Mouse (Mus musculus) kidney, postnatal 25 days (tissue): Measurements from ENCODE around the gene Tnfrsf11a.

ENCODE experiments used
- DNase-seq, 2 experiments: peaks; one replicate each; pipeline ENCODE4 v3.0.0; 2021; ENCODE audit warnings: mixed read lengths in 2 of 2

Gene Tnfrsf11a

DNA sequence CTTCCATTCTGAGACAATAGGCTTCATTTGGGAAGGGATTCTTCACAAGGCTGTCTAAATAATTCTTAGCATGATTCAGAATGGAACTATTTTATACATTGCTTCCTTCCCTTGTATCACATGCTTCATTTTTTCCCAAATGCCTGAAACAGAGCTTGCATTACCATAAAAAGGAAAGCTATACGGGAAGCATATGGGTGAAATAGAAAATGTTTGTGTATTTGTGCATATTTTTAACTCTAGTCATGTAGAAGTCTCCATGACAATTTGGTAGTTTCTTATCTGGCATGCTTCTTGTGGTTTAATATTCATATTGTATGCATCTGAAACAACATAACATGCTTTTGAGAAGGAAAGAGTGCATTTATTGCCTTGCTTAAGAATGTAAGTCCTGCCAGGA lies 52.3 kb downstream of the Tnfrsf11a start:
- no peak for DNase-seq

DNA sequence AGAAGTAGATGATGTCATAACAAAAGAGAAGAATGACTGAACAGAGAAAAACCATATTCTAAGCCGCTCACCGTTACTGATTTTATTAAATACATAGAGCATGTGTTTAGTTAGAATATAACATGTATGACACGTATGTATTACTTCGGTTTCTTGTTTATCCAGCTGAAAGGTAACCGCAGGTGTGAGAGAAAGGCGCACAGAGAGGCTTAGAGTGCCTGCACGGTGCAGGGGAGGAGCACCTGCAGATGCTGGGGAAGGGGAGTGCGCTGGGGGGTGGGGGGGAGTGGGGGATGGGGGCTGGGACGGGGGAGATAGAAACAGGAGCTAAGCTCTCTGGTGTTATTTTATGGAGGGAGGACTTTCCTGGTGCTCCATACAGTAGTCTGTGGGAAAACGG lies 62.4 kb downstream of the Tnfrsf11a start:
- no peak for DNase-seq

DNA sequence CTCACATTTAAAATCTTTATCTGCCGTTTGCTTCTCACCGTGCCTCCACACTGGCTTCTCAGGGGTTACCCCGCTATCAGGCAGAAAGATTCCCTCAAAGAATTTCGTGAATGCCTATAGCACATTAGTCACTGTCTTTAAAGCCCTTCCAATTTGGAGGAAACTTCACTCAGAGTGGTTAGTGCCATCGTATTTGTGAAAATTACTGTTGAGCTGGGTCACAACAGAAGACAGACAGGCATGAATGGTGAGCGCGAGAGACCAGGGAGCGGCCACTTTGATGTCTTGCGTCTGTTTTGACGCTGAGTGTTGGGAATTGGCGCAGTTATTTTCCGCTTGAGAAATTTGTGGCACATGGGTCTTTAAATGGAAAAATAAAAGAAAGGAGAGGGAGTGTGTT lies 62.9 kb downstream of the Tnfrsf11a start:
- no peak for DNase-seq

DNA sequence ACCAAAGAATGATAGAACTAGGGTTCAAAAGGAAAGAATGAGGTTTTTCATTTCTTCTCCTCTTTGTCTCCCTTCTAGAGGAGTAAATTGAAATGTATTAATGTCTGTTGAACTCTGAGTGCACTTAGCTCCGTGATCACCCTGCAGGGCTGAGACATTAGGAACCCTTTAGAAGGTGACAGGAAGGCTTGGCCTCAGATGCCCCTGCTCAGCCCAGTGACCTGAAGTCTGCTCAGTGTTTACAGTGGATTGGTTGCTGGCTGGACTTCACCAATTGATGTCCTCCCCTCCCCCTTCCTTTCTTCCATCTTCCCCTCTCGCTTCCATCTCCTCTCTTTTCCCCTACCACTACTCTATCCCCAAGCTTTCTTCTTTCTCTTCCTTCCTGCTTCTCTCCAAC lies 63.3 kb downstream of the Tnfrsf11a start:
- no peak for DNase-seq

DNA sequence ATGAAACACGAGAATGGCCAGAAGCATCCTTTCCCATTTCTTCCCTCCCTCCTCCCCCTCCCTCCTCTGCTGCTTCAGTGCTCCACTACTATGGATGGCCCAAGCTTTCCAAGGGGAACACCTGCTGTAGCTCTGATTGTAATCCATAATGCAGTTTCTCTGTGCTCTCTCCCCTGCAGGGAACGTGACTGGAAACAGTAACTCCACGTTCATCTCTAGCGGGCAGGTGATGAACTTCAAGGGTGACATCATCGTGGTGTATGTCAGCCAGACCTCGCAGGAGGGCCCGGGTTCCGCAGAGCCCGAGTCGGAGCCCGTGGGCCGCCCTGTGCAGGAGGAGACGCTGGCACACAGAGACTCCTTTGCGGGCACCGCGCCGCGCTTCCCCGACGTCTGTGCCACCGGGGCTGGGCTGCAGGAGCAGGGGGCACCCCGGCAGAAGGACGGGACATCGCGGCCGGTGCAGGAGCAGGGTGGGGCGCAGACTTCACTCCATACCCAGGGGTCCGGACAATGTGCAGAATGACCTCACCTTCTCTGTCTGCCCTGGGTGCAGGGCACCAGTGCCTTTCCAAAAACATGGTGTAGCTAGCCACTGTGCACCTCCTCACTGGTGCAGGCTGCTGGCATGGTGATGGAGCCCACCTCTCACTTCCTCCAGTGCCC lies 64.0 kb downstream of the Tnfrsf11a start:
- DNase-seq = no peak

DNA sequence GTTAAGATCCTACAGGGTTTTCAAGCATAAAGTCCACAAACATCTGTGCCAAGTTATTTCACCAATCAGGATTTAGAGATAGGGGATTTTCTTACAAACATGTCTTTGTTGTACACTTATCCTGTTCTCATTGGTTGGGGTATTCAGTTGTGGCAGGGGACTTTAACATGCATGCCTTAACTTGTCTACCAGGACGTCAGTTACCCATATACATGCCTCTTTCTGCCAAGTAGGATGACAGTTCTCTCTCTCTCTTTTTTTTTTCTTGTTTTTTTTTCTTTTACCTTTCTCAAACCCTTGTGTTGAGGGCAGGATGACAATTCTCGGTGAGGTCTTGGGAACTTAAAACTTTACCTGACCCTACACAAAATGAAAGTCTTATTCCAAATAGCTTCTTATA lies 65.9 kb downstream of the Tnfrsf11a start:
- DNase-seq = no peak

DNA sequence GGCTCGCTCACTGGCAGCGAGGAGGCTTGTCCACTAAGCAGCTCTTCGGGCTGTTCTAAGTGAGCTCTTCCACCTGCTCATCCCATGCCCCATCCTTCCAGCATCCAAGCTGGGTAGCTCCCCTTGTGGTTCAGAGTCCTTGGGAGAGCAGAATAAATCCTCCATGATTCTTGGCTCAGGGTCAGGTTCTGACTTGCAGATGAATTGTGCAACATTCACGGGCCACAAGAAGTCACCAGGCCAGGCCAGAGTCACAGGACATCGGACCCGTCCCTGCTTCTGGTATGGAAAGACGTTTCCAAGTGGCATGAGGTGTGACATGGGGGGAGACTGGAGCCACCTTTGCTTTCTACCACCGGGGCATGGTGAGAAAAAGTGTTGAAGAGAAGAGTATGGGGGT lies 68.3 kb downstream of the Tnfrsf11a start:
- DNase-seq = no peak

DNA sequence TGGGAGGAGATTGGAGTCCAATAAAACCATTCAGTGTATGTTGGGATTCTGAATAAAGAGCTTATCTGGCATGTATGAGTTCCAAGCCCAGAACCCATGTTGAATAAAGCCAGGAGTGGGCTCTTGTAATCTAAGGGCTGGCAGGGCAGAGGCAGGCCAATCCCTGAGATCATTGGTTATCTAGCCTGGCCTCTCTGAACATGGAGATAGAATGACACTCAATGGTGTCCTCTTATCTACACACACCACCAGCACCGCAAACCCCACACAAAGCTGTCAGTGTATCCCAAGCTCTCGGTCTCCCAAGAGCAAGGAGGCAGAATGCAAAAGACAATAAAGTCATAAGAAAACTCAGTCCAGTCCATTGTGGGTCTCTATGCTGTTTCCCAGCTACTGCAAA lies 70.8 kb downstream of the Tnfrsf11a start:
- DNase-seq = no peak

DNA sequence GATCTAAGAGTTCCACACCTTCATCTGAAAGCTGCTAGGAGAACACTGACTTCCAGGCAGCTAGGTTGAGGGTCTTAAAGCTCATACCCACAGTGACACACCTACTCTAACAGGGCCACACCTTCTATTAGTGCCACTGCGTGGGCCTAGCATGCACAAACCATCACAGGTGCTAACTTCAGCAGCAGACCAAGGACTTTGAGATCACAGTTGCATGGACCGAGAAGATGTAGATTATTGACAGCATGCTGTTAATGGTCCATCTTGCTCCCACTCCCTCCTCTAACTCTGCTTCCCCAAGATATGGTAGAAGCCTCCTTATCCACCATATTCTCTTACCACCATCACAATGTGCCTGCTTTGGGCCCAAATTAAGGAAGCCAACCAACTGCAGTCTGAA lies 79.2 kb downstream of the Tnfrsf11a start:
- DNase-seq = no peak

DNA sequence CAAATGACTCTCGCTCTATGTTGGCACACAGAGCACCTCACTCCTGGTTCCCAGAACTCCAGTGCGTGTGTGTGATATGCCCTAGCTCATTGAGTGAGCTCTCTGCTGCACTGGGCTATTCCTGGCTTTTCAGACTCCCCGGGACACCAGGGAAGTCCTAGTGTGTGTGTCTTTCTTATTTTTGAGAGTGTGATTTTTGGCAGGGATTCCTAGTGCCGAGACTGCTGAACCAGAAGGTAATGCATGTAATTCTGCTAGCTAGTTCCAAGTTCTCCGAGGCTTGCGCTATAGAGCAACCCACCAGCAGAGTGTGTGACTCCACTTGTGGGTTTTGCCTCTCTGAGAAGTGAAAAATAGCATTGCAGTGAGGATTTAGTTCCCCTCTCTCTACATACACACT lies 96.1 kb downstream of the Tnfrsf11a start:
- no peak for DNase-seq

DNA sequence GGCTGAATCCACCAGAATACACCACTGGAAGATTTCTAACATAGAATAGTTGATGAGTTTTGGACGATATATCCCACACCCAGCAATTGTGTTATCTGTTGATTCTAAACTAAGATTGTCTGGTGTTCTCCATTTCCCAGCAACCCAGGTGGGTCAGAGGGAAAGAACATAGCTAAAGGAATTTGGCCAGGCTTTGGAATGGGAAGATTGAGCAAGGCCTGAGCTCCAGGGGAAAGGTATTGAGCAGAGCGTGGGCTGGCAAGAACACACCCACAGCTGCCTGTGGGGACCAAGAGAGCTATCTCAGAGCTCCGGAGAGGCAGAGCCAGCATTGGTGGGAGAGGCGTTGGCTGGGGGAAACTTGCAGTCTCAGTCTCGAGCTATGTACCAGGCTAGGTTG lies 97.3 kb downstream of the Tnfrsf11a start:
- no peak for DNase-seq

DNA sequence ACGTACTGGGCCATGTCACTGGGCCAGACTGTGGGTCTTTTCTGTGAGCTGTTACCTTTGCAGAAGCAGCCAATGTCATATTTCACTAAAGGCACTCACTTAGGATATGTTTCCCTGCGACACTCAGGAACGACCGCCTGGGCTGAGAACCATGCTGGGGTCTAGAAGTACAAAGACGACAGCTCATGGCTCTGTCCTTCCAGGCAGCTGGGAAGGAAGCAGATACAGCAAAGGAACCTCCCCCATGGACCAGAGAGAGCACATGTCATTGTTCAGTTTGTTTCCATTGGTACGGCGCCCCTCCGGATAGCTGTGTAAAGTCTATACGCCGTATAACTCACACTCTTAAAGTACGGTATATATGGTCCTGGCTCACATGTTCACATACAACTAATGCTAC lies 97.9 kb downstream of the Tnfrsf11a start:
- no peak for DNase-seq

DNA sequence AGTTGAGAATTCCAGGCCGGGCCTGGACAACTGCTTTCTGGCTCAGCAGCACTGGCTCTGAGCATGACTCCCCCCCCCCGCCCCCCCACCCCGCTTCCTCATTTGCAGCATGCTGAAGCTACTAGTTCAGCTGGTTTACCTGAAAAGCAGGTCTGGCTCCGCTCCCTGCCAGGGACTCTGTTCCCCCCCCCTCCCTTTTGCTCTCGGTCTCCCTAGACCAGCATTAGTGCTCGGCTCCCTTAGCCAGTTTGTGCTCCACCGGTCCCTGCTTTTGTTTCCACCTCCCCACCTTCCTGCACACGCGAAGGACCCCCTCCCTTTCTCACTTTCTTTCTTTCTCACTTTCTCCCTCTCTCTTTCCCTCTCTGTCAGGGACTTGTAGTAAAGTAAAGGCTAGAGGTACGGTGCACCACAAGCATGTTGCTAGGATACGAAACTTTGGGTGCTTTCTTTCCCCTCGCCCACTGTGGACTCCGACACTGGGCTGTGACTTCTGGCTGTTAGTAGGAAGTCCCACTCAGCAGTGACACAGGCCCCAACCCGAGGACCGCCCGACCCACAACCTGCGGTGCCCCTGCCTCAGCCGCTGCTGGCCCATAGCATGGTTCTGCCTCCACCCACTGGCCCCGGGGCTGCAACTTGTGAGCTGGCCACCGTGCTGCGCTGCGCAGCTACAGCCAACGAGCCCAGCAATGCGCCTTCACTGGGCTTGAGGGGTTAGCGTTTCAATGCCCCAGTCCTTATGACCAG lies 100.2 kb downstream of the Tnfrsf11a start:
- DNase-seq = peak in 1 of 2 experiments; percentile 51

DNA sequence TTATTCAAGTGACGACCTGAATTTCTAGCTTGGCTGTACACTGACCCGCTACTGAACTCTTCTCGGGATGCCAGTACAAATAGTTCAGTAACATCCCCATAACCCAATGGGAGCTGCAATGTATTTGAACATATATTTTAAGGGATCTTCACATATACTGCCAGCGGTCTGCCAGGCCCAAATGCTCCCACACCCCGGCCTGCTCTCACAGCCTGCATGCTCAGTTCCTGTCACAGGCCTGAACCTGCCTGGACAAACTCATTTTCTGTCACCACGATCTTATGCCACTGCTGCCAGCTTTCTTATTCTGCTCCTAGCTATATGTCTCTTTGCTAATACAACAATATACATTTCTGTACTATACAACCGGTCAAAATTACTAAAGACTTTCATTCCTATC lies 100.9 kb downstream of the Tnfrsf11a start:
- DNase-seq = no peak

DNA sequence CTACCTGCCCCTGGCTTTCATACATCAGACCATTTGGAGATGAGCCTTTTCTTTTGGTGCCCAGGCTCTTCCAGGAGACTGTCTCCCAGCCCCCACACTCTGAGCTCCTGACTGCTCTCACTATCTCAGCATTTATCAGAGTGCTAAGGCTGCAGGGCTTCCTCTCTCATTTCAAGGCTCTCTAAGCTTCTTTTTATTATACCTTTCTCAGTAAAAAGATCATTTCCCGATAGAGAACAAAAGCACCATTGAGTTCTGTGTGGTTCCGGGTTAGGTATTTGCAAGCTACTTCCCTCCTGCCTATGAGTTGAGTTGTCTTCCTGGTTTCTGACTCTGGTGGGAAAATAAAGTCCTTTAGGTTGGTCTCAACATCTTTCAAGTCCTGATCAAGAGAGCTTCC lies 103.0 kb downstream of the Tnfrsf11a start:
- no peak for DNase-seq

DNA sequence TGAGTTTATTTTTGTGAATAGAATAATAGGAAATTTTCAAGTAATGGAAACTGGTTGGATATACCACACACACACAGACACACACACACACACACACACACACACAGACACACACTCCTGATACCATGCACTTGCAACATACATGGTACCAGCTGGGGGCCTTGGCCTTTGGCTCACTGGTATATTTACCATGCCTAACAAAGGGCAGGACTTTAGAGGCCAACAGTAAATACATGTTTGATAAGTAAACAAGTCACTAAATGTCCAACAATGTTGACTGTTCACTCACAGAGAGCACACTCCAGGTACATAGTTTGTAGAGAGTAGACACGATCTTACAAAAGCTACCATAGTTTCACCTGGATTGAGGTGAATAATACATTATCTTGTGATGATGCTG lies 104.6 kb downstream of the Tnfrsf11a start:
- DNase-seq = no peak

DNA sequence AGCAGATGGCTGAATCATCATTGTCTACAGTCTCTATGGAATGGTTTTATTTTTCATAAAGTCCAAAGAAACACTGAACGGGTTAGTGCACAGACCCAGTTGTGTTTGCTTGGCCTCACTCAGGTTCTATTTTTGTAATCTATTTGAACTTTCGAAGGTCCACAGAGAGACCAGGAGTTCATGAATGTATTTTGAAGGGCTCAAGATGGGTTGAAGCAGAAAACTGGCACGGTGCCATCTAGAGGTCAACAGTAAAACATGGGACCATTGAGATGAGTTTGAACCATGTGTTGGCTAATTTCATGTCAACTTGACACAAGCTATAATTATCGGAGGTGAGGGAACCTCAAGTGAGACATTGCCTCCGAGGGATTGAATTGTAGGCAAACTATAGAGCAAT lies 105.1 kb downstream of the Tnfrsf11a start:
- DNase-seq = no peak

DNA sequence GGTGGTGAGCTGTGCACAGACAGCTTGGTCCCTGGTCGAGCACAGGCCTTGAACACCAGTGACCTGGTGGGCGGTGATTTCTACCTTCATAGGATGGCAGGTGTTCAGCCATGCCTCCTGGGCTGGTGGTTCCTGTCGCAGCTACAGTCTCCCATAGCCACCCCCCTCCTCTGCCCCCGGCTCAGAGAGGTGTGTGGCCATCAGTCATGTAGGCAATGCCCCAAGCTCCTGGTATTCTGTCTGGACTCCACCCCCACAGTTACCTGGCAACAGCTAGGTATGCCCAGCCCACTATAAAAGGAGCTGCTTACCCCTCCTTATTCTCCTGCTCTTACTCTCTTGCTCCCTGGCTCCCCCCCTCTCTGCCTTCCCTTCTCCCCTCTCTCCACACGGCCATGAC lies 105.8 kb downstream of the Tnfrsf11a start:
- no peak for DNase-seq

DNA sequence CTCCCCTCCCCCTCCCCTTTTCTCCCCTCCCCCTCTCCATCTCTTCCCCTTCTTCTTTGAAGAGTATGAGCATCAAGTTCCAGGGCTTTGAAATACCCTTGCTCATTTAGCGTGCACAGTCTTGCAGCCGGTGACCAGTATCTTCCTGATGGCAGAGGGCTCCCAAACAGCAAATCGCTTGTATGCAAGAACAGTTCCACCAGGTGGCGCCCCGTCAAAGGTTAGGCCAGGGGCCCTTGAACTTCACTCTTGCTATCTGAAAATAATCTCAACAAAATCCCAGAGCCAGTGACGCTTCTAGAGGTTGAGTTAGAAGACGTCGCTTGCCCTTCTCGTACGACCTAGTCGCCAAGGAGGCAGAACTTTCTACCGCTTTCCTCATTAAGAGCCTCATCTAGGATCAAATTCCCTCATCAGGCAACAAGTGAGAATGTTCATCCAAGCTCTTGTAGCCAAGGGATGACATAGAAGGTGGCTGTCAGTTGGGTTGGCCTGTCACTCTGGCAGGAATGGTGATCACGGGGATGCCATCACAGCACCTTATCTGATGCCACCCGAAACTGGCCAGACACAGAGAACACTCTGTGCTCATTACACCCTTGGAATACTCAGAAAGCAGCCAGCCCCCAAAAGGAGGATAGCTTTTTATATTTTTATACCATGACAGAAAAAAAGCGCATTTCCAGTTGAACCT lies 110.7 kb downstream of the Tnfrsf11a start:
- DNase-seq = peak; percentile 87 to 98

DNA sequence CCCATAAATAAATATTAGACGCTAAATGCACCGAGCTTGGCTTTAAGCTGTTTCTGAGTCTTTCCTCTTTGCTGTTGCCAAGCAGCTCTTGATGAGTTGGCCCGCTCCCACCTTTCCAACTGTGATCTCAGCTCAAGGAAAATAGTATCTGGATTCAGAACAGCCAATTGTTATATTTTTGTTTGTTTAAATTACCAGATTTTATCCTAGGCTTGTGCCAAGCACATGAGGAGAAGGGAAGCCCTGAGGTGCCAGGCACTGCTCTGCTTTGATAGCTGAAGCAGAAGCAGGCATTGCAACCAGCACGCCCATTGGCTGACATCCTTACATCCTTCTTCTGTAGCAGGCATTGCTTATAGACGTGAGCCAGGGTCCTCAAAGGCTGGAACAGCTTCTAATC lies 114.5 kb downstream of the Tnfrsf11a start:
- no peak for DNase-seq
